Comparison of ENCODE assay signal across 23 mouse cellular contexts in the genomic region with DNA sequence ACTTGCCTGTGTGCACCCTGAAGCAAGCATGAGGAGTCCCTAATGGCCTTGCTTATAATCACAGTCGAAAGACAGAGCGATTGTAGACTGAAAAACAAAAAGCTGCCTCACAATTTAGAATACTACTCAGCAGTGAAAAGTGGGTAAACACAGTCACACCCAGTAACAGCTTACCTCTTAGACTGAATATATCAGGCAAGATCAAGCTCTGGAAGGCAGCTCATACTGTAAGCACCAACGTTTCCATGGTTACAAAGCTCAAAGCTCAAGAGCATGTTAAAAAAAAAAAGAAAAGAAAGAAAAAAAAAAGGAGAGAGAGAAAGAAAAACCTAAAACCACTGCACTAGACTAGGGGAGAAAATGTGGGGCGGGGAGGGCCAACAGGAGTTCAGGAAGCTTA.
"Had no signal": no experiment of that assay in that cellular context is flagged by ENCODE, and none has a peak within 500 bp of the region (broad histone marks: within the 10 kb centered on the region; RNA-seq: fewer than 3 reads in every experiment).

No protein-coding gene starts in this region.

- H3K9me3 ChIP-seq: limb, embryonic 10.5 days; limb, embryonic 13.5 days; liver, embryonic 12.5 days; liver, embryonic 15.5 days; lung, embryonic 15.5 days; stomach, embryonic 15.5 days had no signal

- H3K4me2 ChIP-seq: limb, embryonic 13.5 days; liver, embryonic 12.5 days; liver, embryonic 15.5 days; lung, embryonic 15.5 days; midbrain, embryonic 12.5 days; neural tube, embryonic 13.5 days; stomach, embryonic 15.5 days had no signal

- H3K9ac ChIP-seq: limb, embryonic 13.5 days; liver, embryonic 12.5 days; liver, embryonic 15.5 days; lung, embryonic 15.5 days; midbrain, embryonic 12.5 days; neural tube, embryonic 13.5 days; stomach, embryonic 15.5 days had no signal

- ATAC-seq: liver, embryonic 12.5 days had no signal

- H3K4me3 ChIP-seq: layer of hippocampus, adult 2 months; limb, embryonic 10.5 days; limb, embryonic 13.5 days; liver, embryonic 12.5 days; liver, embryonic 15.5 days; lung, embryonic 15.5 days; megakaryocyte, embryonic 14.5 days; midbrain, embryonic 12.5 days; myocyte; neural tube, embryonic 13.5 days; stomach, embryonic 15.5 days had no signal

- H3K36me3 ChIP-seq: limb, embryonic 10.5 days; limb, embryonic 13.5 days; liver, embryonic 12.5 days; liver, embryonic 15.5 days; lung, embryonic 15.5 days; midbrain, embryonic 12.5 days; neural tube, embryonic 13.5 days; stomach, embryonic 15.5 days had no signal

- H3K27me3 ChIP-seq: limb, embryonic 13.5 days; liver, embryonic 12.5 days; liver, embryonic 15.5 days; lung, embryonic 15.5 days; megakaryocyte, embryonic 14.5 days; midbrain, embryonic 12.5 days; neural tube, embryonic 13.5 days; stomach, embryonic 15.5 days had no signal

- DNase-seq: kidney, adult 2 months; kidney, postnatal 25 days; layer of hippocampus, adult 9-11 months; liver; lung, adult 18-20 months; lung, postnatal 10 days; lung, postnatal 36 days; retina, postnatal 1 day; right cerebral cortex, postnatal 25 days; spleen, adult 18-20 months; thymus, postnatal 25 days had no signal

- H3K27ac ChIP-seq: kidney, postnatal 0 days; layer of hippocampus, adult 2 months; limb, embryonic 10.5 days; limb, embryonic 13.5 days; liver, embryonic 12.5 days; liver, embryonic 15.5 days; lung, embryonic 15.5 days; midbrain, embryonic 12.5 days; neural tube, embryonic 13.5 days; stomach, embryonic 15.5 days had no signal

- H3K4me1 ChIP-seq: limb, embryonic 13.5 days; liver, embryonic 12.5 days; liver, embryonic 15.5 days; lung, embryonic 15.5 days; megakaryocyte, embryonic 14.5 days; midbrain, embryonic 12.5 days; neural tube, embryonic 13.5 days; stomach, embryonic 15.5 days had no signal
